Mouse (Mus musculus): ENCODE data around the gene Agpat2. TPM values are rescaled to one million over a fixed set of nuclear protein-coding genes. Genes with fewer than 3 reads are reported as not detected.
A peak's percentile ranks its signal among the peaks of the same experiment; 100 is the strongest.

Agpat2 gene
- polyA plus RNA-seq, 1 experiment from 2014 or later = 4.0 TPM

DNA sequence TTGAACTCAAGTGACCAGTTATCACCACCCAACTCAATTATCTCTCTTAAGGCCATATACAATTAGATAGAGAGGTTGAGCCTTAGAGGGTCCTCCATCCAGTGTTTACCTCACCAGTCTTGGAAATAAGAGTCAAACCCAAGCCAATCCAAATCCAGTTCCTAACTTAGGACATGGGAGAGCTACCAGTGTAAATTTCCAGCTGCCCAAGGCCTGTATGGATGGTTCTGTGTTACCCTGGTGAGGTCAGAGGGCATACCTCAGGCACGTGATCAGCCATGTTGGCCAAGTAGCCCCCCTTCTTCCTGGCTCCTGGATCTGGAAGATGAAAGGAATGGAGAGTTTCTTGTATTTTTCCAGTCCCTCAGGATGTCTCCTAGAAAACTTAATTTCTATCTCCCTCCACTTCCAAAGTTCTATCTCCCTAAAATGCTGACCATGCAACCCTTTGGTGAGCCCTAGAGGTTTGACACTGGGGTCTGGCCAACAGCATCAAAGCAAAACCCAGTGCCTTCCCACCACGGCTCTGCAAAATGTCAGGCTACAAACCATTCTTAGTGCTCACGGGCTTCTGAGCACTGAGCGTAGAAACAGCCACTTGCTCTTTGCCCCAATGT is 33.2 kb upstream of the Agpat2 start:
- H3K27ac ChIP-seq (ENCODE audit: low read length) = no peak overlapping the region

DNA sequence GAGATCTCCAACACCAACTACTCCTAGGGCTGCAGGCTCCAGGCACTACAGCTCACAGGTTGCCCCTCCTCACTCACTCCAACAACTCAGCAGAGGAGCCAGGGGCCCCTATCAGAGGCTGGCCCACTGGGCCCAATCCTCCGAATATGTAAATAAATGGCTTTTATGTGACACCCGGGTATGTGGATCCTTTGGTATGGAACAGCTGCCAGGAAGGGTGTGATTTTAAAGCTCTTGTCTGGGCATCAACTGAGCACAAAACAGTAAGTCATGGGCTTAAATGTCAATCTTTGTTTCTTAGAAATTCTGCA is 32.1 kb upstream of the Agpat2 start:
- no peak overlapping the region for H3K27ac ChIP-seq (ENCODE audit: low read length)
- no peak for ATAC-seq
- H3K4me1 ChIP-seq (ENCODE audit: control insufficient read depth, insufficient read depth, low read length) = peaks cover 52% of the 10 kb centered on the region
- H3K4me3 ChIP-seq (ENCODE audit: low read depth, low read length) = no peak overlapping the region
- no peaks in the 10 kb centered on the region for H3K9me3 ChIP-seq (replicated peaks; ENCODE audit: control insufficient read depth, low read length, poor library complexity, severe bottlenecking)
- H3K36me3 ChIP-seq (ENCODE audit: control insufficient read depth, insufficient read depth, low read length) = peaks cover 22% of the 10 kb centered on the region
- 44% methylated on average over 2 of the region's 2 CpGs for WGBS
- H3K4me2 ChIP-seq (ENCODE audit: low read length) = no peak overlapping the region
- H3K27me3 ChIP-seq (ENCODE audit: control insufficient read depth, insufficient read depth, low read depth, low read length) = no peaks in the 10 kb centered on the region
- H3K9ac ChIP-seq (ENCODE audit: low read depth, low read length) = no peak overlapping the region

More for the DNA sequence above, 33.2 kb upstream of the Agpat2 start:
- 0 out of 2 replicates have a peak overlapping the region, but pooled peaks have one; percentile 20 for H3K9ac ChIP-seq (ENCODE audit: low read depth, low read length)
- H3K4me1 ChIP-seq (ENCODE audit: control insufficient read depth, insufficient read depth, low read length) = peaks cover 43% of the 10 kb centered on the region
- no peaks in the 10 kb centered on the region for H3K27me3 ChIP-seq (ENCODE audit: control insufficient read depth, insufficient read depth, low read depth, low read length)
- no peak for ATAC-seq
- H3K9me3 ChIP-seq (replicated peaks; ENCODE audit: control insufficient read depth, low read length, poor library complexity, severe bottlenecking) = no peaks in the 10 kb centered on the region
- no peak overlapping the region; the same call in 1 of the 2 replicates for H3K4me3 ChIP-seq (ENCODE audit: low read depth, low read length)
- peaks cover 22% of the 10 kb centered on the region for H3K36me3 ChIP-seq (ENCODE audit: control insufficient read depth, insufficient read depth, low read length)
- no peak overlapping the region for H3K4me2 ChIP-seq (ENCODE audit: low read length)
- whole genome bisulfite sequencing = 80% methylated on average over 4 of the region's 4 CpGs

- Histone ChIP-seq H3K9ac (ENCODE audit: low read depth, low read length) (no peak overlapping the region), H3K4me1 (ENCODE audit: control insufficient read depth, insufficient read depth, low read length) (peaks cover 57% of the 10 kb centered on the region), H3K4me2 (ENCODE audit: low read length) (no peak overlapping the region), H3K9me3 (replicated peaks; ENCODE audit: control insufficient read depth, low read length, poor library complexity, severe bottlenecking) (no peaks in the 10 kb centered on the region), H3K27ac (ENCODE audit: low read length) (no peak overlapping the region), H3K36me3 (ENCODE audit: control insufficient read depth, insufficient read depth, low read length) (peaks cover 22% of the 10 kb centered on the region), H3K27me3 (ENCODE audit: control insufficient read depth, insufficient read depth, low read depth, low read length) (no peaks in the 10 kb centered on the region), H3K4me3 (ENCODE audit: low read depth, low read length) (no peak overlapping the region)
- no peak for ATAC-seq
- WGBS = 74% methylated on average over 21 of the region's 21 CpGs
Observed at GRCm38 (mm10) chr2:26635489-26636324, 31.5 kb upstream of the Agpat2 start.

GRCm38 (mm10) chr2:26634629-26635488 is 30.6 kb upstream of the Agpat2 start:
- Histone ChIP-seq H3K4me1 (ENCODE audit: control insufficient read depth, insufficient read depth, low read length) (peaks cover 62% of the 10 kb centered on the region), H3K9me3 (replicated peaks; ENCODE audit: control insufficient read depth, low read length, poor library complexity, severe bottlenecking) (no peaks in the 10 kb centered on the region), H3K4me2 (ENCODE audit: low read length) (no peak overlapping the region), H3K36me3 (ENCODE audit: control insufficient read depth, insufficient read depth, low read length) (peaks cover 22% of the 10 kb centered on the region), H3K27me3 (ENCODE audit: control insufficient read depth, insufficient read depth, low read depth, low read length) (no peaks in the 10 kb centered on the region), H3K9ac (ENCODE audit: low read depth, low read length) (peak overlapping the region; percentile 10; the same call in 1 of the 2 replicates), H3K27ac (ENCODE audit: low read length) (no peak overlapping the region), H3K4me3 (ENCODE audit: low read depth, low read length) (no peak overlapping the region)
- 71% methylated on average over 12 of the region's 12 CpGs for WGBS
- ATAC-seq = no peak

DNA sequence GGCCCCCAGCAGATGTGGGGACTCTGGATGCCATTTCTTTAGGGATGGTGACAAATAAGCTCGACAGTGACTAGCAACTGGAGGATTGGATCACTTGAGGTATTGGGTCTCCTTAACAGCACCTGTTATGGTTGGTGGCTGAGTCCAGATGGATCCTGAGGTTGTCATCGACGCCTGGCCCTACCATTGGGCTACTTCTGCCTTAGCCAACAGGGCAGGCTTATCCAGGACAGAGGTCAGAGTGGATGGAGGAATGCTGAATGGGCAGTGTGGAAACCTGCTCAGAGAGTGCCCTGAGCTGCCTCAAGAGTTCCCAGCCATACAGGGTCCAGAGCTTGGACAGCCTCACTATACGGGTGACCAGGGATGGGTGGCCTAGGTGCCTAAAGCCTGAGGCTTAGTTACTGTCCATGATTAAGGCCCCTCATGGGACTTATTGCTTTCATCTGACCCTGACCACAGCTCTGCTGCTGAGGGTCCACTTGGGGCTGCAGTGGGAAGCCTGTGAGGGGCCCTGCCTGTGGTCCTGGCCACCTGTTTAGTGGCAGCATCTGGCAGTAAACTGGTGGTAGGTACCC is 29.8 kb upstream of the Agpat2 start:
- Histone ChIP-seq H3K4me3 (ENCODE audit: low read depth, low read length) (no peak overlapping the region), H3K36me3 (ENCODE audit: control insufficient read depth, insufficient read depth, low read length) (peaks cover 22% of the 10 kb centered on the region), H3K4me2 (ENCODE audit: low read length) (no peak overlapping the region), H3K9ac (ENCODE audit: low read depth, low read length) (no peak overlapping the region; the same call in 1 of the 2 replicates), H3K27ac (ENCODE audit: low read length) (no peak overlapping the region), H3K4me1 (ENCODE audit: control insufficient read depth, insufficient read depth, low read length) (peaks cover 69% of the 10 kb centered on the region), H3K9me3 (replicated peaks; ENCODE audit: control insufficient read depth, low read length, poor library complexity, severe bottlenecking) (no peaks in the 10 kb centered on the region), H3K27me3 (ENCODE audit: control insufficient read depth, insufficient read depth, low read depth, low read length) (no peaks in the 10 kb centered on the region)
- WGBS = 61% methylated on average over 4 of the region's 4 CpGs
- no peak for ATAC-seq

DNA sequence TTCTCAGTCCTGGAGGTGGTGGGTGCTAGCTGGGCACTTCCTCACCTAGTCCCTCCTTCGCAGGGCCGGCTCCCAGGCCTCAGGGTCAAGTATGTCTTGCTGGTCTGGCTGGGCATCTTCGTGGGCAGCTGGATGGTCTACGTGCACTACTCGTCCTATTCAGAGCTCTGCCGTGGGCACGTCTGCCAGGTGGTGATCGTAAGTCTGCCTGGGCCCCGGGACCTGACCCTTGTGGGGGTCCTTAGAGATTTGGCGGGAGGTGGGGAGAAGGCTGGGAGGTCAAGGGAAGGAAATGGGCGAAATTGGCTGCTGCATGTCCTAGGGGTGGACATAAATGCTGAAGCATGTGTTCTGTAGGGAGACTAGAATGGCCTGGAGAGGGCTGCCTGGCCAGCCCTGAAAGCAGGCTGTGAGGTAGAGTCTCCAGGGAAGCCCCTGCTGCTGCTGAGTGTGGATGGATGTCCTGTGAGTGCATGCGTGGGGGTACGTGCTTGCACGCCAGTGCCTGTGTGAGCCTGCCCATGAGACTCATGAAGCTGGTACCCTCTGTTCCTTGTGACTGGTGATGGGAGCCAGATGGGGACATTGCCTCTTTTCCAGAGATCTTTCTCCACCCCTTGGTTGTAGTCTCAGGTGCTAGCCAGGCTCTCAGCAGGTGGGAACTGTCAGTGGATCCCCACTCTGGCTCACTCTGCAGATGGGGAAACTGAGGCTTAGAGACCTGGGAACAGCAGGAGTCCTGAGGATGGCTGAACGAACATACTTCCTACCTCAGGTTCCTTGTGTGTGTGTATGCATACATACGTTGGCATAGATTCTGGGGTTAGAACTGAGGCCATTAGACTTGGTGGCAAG is 28.6 kb upstream of the Agpat2 start:
- H3K36me3 ChIP-seq (ENCODE audit: control insufficient read depth, insufficient read depth, low read length) = peaks cover 21% of the 10 kb centered on the region
- no peak for ATAC-seq
- H3K27ac ChIP-seq (ENCODE audit: low read length) = no peak overlapping the region; the same call in 1 of the 2 replicates
- no peaks in the 10 kb centered on the region for H3K9me3 ChIP-seq (replicated peaks; ENCODE audit: control insufficient read depth, low read length, poor library complexity, severe bottlenecking)
- no peaks in the 10 kb centered on the region for H3K27me3 ChIP-seq (ENCODE audit: control insufficient read depth, insufficient read depth, low read depth, low read length)
- H3K4me3 ChIP-seq (ENCODE audit: low read depth, low read length) = no peak overlapping the region
- peak overlapping the region; percentile 6; the same call in 1 of the 2 replicates for H3K4me2 ChIP-seq (ENCODE audit: low read length)
- 86% methylated on average over 16 of the region's 16 CpGs for WGBS
- H3K4me1 ChIP-seq (ENCODE audit: control insufficient read depth, insufficient read depth, low read length) = peaks cover 58% of the 10 kb centered on the region
- H3K9ac ChIP-seq (ENCODE audit: low read depth, low read length) = peak overlapping the region; percentile 51

DNA sequence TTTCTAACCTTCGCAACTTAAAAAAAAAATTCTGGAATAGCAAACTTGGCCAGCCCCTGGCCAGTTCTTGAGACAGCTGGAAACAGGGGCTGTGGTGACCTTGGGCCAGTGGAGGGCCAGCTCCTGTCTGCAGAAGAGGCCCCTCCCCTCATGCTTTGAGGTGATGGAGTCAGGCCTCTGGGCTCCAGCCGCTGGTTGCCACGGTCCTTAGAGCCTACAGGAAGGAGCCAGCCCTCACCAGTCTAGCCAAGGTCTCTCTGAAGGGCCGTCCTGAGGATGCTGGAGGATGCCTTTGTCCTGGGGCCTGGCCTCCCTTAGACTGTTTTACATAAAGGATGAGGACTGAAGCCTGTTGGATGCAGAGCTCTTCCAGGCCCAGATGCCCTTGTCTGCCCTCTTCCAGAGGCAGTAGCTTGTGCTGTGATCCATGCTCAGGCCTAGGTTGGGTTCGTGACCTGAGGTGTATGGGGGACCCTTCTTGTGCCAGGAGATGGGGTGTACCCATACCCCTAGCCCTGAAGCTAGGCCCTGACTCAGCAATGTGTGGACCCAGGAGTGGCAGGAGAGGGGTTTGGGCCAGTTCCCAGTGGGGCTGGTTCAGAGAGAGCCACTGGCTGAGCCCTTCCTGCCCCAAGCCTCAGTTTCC is 24.7 kb upstream of the Agpat2 start:
- Histone ChIP-seq H3K9me3 (replicated peaks; ENCODE audit: control insufficient read depth, low read length, poor library complexity, severe bottlenecking) (no peaks in the 10 kb centered on the region), H3K4me3 (ENCODE audit: low read depth, low read length) (peak overlapping the region; percentile 90), H3K27ac (ENCODE audit: low read length) (peak overlapping the region; percentile 93), H3K27me3 (ENCODE audit: control insufficient read depth, insufficient read depth, low read depth, low read length) (no peaks in the 10 kb centered on the region), H3K4me2 (ENCODE audit: low read length) (peak overlapping the region; percentile 100), H3K36me3 (ENCODE audit: control insufficient read depth, insufficient read depth, low read length) (no peaks in the 10 kb centered on the region), H3K4me1 (ENCODE audit: control insufficient read depth, insufficient read depth, low read length) (peaks cover 46% of the 10 kb centered on the region), H3K9ac (ENCODE audit: low read depth, low read length) (peak overlapping the region; percentile 99)
- WGBS = 14% methylated on average over 5 of the region's 5 CpGs
- peak; percentile 58 for ATAC-seq
